Mouse (Mus musculus) ES-E14 (cell line): ENCODE measurements around the gene Pbx3. TPM values are rescaled to one million over a fixed set of nuclear protein-coding genes. Genes with fewer than 3 reads are reported as not detected.

Experiments
- DNase-seq: peaks from one replicate; pipeline ENCODE4 v3.0.0-alpha.2; 2013; ENCODE audit warnings: low read depth, low spot score
- H3K27ac ChIP-seq: 2 replicates; pipeline ENCODE4 v1.5.1; 2012; ENCODE audit warnings: low read depth, mild to moderate bottlenecking, low read length, moderate library complexity, mixed read lengths; ENCODE audit not compliant: poor library complexity, insufficient read depth, severe bottlenecking
- H3K36me3 ChIP-seq: 2 replicates; pipeline ENCODE4 v1.6.1; 2012; ENCODE audit warnings: mild to moderate bottlenecking, low read length, moderate library complexity, mixed read lengths; ENCODE audit not compliant: control insufficient read depth, poor library complexity, insufficient read depth, severe bottlenecking
- H3K4me1 ChIP-seq, 2 experiments: fragments of 150-350 bp in 1 of 2; sonication (generic) in 1 of 2; 2 replicates each; pipeline ENCODE4 v1.6.1; 2012; ENCODE audit warnings: low read length in 2 of 2, mild to moderate bottlenecking in 1 of 2, mixed read lengths in 1 of 2; ENCODE audit not compliant: control insufficient read depth in 2 of 2, insufficient read depth in 2 of 2, poor library complexity in 1 of 2
- H3K4me3 ChIP-seq, 2 experiments: fragments of 150-350 bp in 1 of 2; sonication (generic) in 1 of 2; 2 replicates each; pipeline ENCODE4 v1.5.1; 2012; ENCODE audit warnings: low read length in 2 of 2, low read depth in 1 of 2, mild to moderate bottlenecking in 1 of 2, mixed read lengths in 1 of 2; ENCODE audit not compliant: insufficient read depth in 1 of 2, poor library complexity in 1 of 2, severe bottlenecking in 1 of 2
- H3K9ac ChIP-seq: 2 replicates; pipeline ENCODE4 v1.6.1; 2012; ENCODE audit warnings: low read depth, mild to moderate bottlenecking, low read length, mixed read lengths; ENCODE audit not compliant: poor library complexity, insufficient read depth, severe bottlenecking
- H3K9me3 ChIP-seq: fragments of 150-350 bp; sonication (generic); 2 replicates; pipeline ENCODE4 v1.6.1; 2012; ENCODE audit warnings: low read depth, mild to moderate bottlenecking, low read length; ENCODE audit not compliant: control insufficient read depth, insufficient read depth
- CHD2 ChIP-seq: IDR thresholded peaks from 2 replicates; pipeline ENCODE4 v1.6.1; 2014; ENCODE audit warnings: mild to moderate bottlenecking, low read depth, low read length, inconsistent platforms
- HCFC1 ChIP-seq: IDR thresholded peaks from 2 replicates; pipeline ENCODE4 v1.6.1; 2012; ENCODE audit warnings: low read length, inconsistent platforms, borderline replicate concordance; ENCODE audit not compliant: insufficient read depth
- MAFK ChIP-seq: IDR thresholded peaks from 2 replicates; pipeline ENCODE4 v1.6.1; 2014; ENCODE audit warnings: mild to moderate bottlenecking, low read depth, low read length, inconsistent platforms; ENCODE audit not compliant: insufficient read depth
- ZC3H11A ChIP-seq: IDR thresholded peaks from 2 replicates; pipeline ENCODE4 v1.6.1; 2012; ENCODE audit warnings: low read depth, mild to moderate bottlenecking, inconsistent platforms, low read length, borderline replicate concordance
- ZNF384 ChIP-seq: IDR thresholded peaks from 2 replicates; pipeline ENCODE4 v1.6.1; 2012; ENCODE audit warnings: low read depth, low read length, inconsistent platforms
- in situ Hi-C, 2 experiments: fragments of 600-800 bp; cut with MboI; formaldehyde crosslinking; loops; one replicate each; pipeline ENCODE4 v1.15.1; 2025; ENCODE audit warnings: low sequenced_read_pairs in 2 of 2, inconsistent platforms in 1 of 2; ENCODE audit not compliant: unreplicated experiment in 2 of 2
- total RNA-seq: library from RNA; depleted of rRNA; stranded (reverse); fragments of 300-350 nt; gene quantifications from 2 replicates; pipeline ENCODE4 v1.2.3, GENCODE M21; 2012

The Pbx3 gene
- total RNA-seq, 1 experiment, result 6.6 TPM

DNA sequence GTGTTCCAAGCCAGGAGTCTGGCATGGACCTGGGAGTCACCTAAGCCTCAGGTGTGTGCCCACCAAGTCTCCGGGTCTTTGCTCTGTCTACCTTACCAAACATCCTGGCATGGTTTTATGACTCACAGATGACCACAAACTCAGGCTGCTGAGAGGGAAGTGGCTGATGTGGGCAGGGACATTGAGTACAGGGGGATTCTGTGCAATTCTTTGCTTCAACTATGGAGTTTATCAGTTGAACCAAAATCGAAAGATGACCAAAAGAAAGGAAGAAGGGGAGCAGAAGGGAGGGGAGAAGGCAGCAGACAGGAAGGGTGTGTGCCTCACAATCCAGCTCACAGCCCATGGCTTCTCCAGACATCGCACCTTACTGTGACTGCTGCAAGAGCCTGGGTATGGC, 210.5 kb downstream of the Pbx3 start:
- Histone ChIP-seq H3K4me3 (no peak overlapping the region), H3K27ac (no peak overlapping the region), H3K9ac (no peak overlapping the region), H3K9me3 (no peaks in the 10 kb centered on the region), H3K4me1 (peaks cover 0 to 2% of the 10 kb centered on the region in 2 experiments; a peak in 1 of 4 replicates), H3K36me3 (no peaks in the 10 kb centered on the region)
- no peak for TF ChIP-seq MAFK
- in situ Hi-C loops, result no loop called here
- DNase-seq, result no peak

DNA sequence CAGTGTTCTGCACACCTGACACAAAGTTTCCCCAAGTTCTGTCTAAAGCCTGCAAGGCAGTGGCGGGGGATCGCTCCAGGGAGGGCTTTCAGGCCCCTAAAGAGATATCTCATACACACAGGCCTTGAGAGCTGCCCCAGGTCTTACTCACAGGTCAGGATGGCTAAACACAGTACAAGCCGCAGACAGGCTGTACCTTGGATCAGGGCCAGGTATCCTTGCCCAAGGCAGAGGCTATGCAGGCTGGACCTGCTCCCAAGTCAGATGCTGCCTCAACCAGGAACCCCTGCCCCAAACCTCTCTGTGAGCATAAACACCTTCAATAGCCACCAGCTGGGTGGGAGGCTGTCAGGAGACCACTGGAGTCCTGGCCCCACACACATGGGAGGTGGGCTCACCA, 215.2 kb downstream of the Pbx3 start:
- no peak for DNase-seq
- no peaks in the 10 kb centered on the region for H3K36me3 ChIP-seq
- H3K9ac ChIP-seq, result no peak overlapping the region
- no peak for TF ChIP-seq ZNF384
- no peak for TF ChIP-seq MAFK
- TF ChIP-seq CHD2, result no peak
- no peak for TF ChIP-seq ZC3H11A
- TF ChIP-seq HCFC1, result no peak
- H3K9me3 ChIP-seq, result no peaks in the 10 kb centered on the region
- no peak overlapping the region for H3K27ac ChIP-seq
- H3K4me1 ChIP-seq, result no peaks in the 10 kb centered on the region
- in situ Hi-C loops, result no loop called here
- no peak overlapping the region for H3K4me3 ChIP-seq

DNA sequence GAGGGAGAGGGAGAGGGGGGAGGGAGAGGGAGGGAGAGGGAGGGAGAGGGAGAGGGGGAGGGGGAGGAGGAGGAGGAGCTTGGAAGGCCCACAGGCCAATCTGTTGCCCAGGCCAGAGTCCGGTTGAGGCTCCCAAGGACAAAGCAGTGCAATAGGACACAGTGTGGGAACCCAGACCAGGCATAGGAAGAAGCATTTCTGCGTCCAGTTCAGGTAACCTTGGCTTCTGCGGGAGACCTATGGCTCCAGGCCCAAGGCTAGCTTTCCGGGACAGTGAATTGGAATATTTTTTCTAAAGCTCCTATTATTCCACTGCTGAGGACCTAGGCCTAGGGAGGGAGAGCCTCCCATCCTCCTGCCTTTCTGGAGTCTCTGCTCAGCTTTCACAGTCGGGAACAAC, 218.1 kb downstream of the Pbx3 start:
- no peaks in the 10 kb centered on the region; a peak in 1 of 4 replicates for H3K4me1 ChIP-seq
- no peak overlapping the region for H3K9ac ChIP-seq
- H3K27ac ChIP-seq, result no peak overlapping the region
- in situ Hi-C loops, result no loop called here
- no peaks in the 10 kb centered on the region for H3K9me3 ChIP-seq
- no peak for DNase-seq
- H3K36me3 ChIP-seq, result no peaks in the 10 kb centered on the region
- no peak for TF ChIP-seq ZC3H11A
- TF ChIP-seq CHD2, result no peak
- TF ChIP-seq MAFK, result no peak
- TF ChIP-seq ZNF384, result no peak
- no peak for TF ChIP-seq HCFC1
- no peak overlapping the region for H3K4me3 ChIP-seq

DNA sequence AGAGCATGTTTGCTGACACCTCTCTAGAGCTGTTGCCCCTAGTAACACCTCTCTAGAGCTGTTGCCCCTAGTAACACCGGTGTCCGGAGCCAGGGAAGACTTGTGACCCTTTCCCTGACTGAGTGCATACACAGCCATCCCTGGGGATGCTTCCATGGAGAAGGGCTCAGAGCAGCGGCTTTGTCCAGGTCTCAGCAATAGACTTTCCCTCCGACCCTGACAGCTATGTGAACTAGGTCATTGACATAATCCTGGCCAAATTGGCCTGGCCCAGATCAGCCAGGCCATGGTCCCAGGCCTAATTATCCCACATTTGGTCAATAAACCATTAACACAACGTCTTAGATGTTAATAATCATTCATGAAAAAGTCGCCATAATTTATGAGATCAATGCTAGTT, 219.6 kb downstream of the Pbx3 start:
- DNase-seq, result no peak
- TF ChIP-seq ZC3H11A (no peak), MAFK (no peak), ZNF384 (no peak), HCFC1 (no peak), CHD2 (no peak)
- H3K9ac ChIP-seq, result no peak overlapping the region
- in situ Hi-C loops, result no loop called here
- H3K27ac ChIP-seq, result no peak overlapping the region
- no peaks in the 10 kb centered on the region for H3K36me3 ChIP-seq
- no peak overlapping the region for H3K4me3 ChIP-seq
- no peaks in the 10 kb centered on the region; a peak in 1 of 4 replicates for H3K4me1 ChIP-seq
- no peaks in the 10 kb centered on the region for H3K9me3 ChIP-seq

DNA sequence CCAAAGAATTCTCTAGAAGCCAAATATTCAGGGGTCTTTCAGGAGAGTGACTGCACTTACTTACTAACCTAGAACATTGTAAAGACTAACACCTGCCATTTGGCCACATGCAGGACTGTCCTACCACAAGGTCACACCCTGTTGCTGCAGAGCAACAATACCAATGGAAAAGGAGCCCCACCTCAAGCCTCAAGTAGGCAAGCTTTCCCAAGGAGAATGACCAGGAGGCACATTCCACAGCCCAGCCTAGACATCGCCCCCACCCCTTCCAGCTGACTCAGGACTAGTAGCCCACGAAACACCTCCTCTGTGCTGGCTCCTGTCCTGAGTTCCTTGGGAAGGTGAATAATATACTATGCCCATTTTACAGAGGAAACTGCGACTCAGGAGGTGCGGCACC, 222.4 kb downstream of the Pbx3 start:
- H3K36me3 ChIP-seq, result no peaks in the 10 kb centered on the region
- peak; percentile 17 for DNase-seq
- no peaks in the 10 kb centered on the region for H3K9me3 ChIP-seq
- in situ Hi-C loops, result no loop called here
- H3K9ac ChIP-seq, result no peak overlapping the region
- no peak overlapping the region for H3K4me3 ChIP-seq
- no peak for TF ChIP-seq ZNF384
- no peak for TF ChIP-seq ZC3H11A
- TF ChIP-seq CHD2, result no peak
- TF ChIP-seq MAFK, result no peak
- TF ChIP-seq HCFC1, result no peak
- no peak overlapping the region for H3K27ac ChIP-seq
- no peaks in the 10 kb centered on the region; a peak in 1 of 4 replicates for H3K4me1 ChIP-seq
